Mouse (Mus musculus): Measurements from ENCODE around the gene Ezh1.

Ezh1 gene

DNA sequence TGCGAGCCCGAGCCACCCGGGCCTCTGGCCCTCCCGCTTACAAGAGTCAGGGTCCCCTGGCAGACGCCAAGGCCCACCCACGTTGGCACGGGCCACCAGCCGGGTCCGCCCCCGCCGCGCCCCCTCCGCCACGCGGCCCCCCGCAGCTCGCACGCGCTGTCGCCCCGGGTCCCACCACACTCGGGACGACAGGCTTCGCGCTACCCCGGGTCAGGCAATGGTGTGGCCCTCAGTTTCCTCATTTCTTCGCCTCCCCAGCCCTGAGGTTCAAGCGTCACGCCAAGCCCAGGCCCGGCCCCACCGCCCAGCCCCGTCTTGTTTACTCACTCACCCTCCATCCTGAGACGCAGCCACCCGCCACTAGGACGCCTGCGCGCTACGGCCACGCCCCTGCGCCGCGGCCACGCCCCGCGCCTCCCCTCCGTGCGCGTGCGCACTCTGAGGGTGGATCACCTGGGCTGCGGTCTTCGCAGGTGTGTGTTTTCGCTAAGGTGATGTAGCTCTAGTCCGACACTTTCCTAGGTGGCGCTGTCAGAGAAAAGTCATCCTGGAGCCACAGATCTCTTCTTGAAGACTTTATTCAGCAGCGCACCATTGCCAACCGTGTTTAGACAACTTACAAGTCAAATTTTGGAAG, at the start of gene Ezh1:
Gene Ezh1 (minus strand): TSS at position 399 of the 637 bp plus-strand sequence.
- DNase-seq = peak; percentile 97

DNA sequence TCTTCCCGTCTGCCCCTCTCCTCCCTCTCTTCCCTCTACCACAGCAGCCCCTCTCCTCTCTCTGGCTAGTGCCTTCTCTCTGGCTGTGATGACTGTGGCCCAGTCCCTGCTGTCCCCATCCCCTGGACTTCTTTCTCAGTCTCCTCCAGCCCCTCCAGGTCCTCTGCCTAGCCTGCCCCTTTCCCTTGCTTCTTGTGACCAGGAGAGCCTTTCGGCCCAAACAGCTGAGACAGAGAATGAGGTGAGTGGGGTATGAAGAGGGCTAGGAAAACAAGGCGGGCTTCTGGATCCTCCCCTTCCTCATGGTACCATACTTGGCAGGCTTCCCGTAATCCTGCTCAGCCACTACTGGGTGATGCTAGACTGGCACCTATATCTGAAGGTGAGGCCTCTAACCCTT, 49.0 kb upstream of the Ezh1 start:
- DNase-seq = no peak

DNA sequence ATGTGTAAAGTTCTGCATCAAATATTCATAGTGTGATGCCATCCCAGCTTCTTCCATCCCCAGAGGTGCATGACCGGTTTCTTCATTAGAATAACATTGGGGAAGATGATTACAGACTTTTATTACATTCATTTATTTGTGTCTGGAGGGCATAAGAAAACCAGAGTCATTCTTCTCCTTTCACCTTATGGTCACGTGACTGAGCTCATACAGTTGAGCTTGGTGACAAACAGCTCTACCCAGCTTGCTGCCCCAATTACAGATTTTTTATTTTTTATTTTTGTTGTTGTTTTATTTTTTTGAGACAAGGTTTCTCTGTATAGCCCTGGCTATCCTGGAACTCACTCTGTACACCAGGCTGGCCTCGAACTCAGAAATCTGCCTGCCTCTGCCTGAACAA, 46.2 kb upstream of the Ezh1 start:
- no peak for DNase-seq

DNA sequence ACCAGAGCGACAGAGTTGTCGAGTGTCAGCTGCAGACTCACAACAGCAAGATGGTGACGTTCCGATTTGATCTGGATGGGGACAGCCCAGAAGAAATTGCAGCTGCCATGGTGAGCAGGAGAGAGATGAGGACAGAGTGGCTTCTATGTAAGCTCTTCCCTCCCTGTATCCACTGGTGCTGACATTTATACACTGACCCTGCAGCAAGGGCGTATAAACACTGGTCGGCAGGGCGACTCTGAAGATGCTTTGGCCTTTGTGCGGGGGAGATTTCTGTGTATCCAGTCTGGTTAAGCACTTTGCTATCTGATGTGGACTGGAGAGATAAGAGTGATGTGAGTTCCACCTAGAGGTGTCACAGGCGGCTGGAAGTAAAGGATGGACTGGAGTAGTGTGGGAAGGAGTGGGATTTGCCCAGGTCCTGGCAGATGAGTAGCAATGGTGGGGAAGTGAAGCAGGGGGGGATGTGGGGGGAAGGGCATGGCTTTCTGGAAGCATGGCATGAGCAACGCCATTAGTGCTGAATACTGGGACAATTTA, 43.4 kb upstream of the Ezh1 start:
- peak; percentile 39 to 64 for DNase-seq

DNA sequence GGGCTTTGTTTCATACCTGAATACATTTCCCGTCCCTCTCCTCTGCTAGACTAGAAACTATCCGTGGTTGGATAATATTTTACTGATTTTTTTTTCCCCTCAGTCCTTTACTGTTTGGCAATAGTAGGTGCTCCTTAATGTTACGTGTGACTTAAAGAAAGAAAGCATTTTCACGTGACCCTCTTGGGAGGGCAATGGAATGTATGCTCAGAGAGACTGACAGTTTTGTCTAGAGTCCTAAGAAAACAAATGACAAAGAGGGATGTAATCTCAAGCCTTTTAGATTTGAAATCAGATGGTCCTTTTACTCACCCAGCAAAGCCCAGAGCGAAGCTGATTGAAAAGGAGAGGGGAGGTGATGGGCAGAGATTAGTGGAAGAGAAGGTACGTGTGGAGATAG, 39.6 kb upstream of the Ezh1 start:
- DNase-seq = no peak

DNA sequence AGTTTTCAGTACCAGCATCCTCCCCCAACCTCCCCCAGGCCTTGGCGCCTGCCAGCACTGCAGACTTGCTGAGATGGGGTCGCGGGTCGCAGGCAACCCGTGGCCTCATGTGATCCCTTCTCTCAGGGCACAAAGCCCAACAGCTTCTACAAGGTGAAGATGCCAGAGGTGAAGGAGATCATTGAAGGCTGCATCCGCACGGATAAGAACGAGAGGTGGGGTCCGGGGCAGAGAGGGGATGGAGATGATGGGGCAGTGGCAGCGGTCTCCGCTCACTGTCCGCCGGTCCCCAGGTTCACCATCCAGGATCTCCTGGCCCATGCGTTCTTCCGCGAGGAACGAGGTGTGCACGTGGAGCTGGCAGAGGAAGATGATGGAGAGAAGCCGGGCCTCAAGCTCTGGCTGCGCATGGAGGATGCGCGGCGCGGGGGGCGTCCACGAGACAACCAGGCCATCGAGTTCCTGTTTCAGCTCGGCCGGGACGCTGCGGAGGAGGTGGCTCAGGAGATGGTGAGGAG, 38.8 kb upstream of the Ezh1 start:
- no peak for DNase-seq

DNA sequence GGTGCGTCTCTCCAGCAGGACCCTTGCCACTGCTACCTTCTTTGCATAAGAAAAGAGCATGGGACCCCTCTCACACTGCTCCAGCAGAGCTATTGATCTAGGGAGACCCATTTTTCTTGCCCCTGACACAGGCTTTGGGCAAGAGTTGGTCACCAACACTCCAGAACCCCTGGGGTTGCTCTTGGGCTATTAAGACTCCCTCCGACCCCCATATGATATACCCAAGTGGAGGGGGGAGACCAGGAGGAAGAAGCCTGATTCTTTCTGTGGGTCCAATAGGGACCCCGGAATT, 37.7 kb upstream of the Ezh1 start:
- DNase-seq = no peak

DNA sequence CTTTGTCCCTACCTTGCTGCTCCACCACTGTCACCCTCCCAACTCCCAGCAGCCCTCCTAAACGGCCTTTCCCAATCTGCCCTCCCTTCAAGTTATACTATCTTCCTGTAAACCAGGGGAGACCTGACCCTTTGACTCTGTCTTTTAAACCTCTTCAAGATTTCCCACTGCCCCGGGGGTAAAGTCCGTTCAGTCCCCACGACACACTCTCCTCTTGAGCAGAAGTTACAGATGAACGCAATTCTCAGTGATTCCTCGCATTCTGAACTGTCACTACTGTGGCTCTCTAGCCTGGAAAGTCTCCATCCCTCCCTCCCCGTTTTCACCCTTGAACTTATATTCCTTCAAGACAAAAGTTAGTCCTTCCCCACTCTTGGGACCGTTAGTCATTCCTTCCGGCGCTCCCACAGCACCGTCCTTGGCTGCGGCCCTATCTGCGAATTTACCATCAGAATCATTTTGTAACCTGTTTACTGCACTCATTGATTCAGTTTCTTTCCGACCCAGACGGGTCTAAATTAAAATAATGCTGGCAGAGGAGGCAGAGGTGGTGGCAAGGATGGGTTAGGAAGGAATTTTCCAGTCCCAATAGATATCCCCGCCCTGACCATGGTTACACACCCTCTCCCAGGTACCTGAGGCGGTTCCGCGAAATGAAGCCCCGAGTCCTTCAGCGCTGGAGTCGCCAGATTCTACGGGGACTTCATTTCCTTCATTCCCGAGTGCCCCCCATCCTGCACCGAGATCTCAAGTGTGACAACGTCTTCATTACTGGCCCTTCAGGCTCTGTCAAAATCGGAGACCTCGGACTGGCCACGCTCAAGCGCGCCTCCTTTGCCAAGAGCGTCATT, 37.1 kb upstream of the Ezh1 start:
- DNase-seq = no peak

DNA sequence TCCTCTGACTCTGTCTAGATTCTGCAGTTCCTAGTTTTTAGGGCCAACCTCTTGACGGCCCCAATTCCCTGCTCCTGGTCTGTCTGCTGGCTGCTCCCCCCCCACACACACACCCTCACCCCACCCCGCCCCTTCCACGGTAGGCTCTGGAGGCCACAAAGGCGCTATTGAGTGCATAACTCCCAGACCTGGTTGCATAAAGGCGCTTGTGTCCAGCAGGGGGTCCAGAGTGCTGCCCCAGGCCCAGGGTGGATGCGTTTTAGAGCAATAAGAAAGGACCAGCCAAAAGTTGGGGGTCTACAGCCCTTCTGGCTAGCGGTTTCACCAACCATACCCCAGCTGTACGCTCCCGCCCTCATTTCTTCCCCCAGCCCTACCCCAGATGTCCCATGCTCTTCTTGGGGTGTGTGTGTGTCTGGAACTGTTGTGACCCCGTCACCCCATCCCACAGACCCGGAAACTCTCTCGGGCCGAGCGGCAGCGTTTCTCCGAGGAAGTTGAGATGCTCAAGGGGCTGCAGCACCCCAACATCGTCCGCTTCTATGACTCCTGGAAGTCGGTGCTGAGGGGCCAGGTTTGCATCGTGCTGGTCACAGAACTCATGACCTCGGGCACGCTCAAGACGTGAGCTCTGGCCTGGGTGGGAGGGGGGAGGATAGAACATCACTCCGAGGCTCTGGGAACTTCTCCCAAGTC, 36.2 kb upstream of the Ezh1 start:
- DNase-seq = no peak

DNA sequence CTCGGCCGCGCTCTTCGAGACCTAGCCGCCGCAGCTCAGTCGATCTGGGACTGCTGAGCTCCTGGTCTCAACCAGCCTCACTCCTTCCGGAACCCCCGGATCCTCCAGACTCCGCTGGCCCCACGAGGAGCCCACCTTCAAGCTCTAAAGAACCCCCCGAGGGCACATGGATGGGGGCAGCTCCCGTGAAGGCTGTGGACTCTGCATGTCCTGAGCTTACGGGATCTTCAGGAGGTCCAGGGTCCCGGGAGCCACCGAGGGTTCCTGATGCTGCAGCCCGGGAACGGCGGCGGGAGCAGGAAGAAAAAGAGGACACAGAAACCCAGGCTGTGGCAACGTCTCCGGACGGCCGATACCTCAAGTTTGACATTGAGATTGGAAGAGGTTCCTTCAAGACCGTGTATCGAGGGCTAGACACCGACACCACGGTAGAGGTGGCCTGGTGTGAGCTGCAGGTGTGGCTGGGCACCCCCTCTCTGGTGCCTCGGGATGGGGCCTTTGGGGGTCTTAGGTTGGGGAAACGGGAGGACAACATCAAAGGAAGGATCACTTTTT, 34.6 kb upstream of the Ezh1 start:
- no peak for DNase-seq

DNA sequence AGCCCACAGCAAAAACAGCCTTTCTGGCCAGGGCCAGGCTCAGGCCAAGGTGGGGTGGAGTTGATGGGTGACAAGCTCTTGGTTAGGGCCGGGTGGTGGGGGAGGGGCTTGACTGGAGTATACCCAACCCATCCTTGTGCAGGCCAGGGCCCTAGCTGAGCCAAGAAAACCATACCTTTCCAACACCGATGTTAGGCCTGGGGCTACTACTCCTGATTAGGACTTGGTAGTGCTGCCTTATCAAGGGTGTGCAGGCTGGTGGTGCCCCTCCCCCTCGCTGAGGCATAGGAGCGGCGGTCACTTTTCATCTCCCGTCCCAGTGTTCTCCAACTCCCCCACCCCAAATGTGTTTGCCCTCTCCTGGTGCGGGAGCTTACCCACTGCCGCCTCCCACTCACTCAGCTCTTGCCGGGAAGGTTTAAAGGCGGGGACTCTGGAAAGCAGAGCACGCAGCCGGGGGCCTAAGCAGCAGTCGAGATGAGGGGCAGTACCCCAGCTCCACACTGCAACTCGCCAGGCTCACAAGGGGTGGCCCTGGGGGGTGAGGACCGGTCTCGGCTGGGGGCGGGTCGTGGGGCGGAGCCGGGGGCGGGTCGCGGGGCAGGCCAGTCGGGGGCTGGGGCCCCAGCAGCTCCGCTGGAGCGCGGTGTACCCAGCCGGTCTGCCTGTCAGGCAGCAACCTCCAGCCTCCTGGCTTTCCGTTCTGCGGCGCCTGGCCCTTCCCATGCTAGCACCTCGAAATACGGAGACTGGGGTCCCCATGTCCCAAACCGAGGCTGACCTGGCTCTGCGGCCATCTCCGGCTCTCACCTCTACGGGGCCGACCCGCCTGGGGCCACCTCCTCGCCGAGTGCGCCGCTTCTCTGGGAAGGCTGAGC, 33.9 kb upstream of the Ezh1 start, which contains the start of gene Wnk4:
Gene Wnk4 (plus strand): TSS at position 620 of the 878 bp plus-strand sequence.
- DNase-seq = peak; percentile 55 to 64

DNA sequence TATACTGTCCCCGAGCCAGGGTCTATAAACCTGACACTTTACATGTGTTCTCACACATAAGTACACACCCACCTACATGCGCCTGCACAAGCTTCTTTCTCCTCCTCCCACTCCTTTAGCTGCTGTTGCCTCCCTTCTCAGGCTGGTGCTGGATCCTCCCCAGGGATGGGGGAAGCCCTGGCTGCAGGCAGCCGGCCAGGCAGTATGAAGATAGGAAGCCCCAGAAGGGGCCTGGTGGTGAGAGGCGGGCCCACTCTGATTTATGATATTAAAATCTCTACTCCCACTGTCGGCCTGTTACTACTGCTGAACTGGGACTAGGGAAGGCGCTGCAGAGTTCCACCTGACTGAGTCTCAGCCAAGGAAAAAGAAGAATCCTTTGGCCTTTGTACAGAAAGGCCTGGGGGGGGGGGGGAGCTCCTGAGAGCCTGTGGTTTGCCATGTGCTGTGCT, 33.0 kb upstream of the Ezh1 start:
- no peak for DNase-seq

DNA sequence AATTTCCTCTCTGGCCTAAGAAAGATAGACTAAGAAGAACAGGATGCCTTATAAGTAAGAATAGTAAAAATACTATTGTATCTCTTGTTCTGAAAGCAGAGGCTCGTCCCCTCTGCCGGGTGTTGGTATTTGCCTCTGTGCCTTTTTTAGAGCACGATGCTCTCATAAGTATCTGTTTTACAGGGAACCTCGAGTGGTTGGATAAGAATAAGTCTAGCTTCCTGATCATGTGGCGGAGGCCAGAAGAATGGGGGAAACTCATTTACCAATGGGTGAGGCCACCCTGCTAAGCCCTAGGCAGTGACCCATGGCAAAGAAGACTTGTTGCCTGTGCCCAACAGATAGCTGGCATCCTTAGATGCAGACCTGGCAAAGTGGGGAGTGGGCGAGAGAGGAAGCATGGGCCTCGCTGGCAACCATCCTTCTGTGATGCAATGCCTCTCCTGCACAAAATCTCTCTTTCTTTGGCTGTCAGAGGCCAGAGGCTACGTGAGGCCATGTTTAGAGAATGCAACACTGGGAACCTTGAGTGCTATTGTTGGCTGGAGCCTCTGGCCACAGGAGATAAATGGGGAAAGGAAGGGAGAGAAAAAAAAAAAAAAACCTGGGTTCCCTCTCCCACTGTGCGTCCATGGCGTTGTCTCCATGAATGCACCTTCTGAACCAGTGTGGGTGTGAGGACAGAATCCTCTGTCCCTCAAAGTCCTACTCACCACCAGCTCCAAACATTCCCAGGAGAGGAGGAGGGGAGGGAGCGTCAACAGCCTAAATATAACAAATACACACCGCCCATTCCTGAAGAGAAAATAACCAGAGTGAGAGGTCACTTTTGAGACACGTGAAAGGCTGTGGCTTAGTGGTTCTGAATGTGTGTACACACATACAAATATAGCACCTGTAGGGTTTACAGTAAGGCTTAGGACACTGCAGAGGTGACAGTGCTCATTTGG, 29.8 kb upstream of the Ezh1 start:
- no peak for DNase-seq

DNA sequence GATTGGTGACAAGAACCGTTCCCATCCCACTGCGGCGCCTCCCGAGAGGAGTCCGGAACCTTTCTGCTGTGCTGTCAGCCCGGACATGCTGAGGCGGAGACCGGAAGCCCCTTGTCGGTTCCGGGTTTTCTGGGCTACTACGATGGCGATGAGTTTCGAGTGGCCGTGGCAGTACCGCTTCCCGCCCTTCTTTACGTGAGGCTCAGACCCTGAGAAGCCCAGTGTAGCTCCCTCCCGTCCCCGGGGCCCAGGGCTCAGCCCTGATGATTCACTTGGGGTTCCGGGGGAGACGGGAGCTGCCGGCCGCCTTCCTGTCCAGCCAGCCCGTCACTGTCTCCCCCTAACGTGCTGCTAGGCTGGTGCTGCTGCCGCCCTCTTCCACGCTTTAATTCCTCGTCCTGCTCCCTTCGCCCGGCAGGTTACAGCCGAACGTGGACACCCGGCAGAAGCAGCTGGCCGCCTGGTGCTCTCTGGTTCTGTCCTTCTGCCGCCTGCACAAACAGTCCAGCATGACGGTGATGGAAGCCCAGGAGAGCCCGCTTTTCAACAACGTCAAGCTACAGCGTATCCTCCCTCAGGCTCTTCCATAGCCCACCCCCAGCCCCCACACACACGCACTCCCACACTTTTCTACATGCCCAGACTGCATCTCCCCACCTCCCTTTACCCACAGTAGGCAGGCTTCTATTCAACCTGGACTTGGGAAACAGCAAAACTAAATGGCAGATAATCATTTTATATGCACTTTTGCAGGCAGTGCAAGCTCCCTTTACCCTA, 27.5 kb upstream of the Ezh1 start, which contains the start of gene Vps25:
Gene Vps25 (plus strand): TSS at position 95 of the 777 bp plus-strand sequence.
- peak; percentile 86 to 90 for DNase-seq

DNA sequence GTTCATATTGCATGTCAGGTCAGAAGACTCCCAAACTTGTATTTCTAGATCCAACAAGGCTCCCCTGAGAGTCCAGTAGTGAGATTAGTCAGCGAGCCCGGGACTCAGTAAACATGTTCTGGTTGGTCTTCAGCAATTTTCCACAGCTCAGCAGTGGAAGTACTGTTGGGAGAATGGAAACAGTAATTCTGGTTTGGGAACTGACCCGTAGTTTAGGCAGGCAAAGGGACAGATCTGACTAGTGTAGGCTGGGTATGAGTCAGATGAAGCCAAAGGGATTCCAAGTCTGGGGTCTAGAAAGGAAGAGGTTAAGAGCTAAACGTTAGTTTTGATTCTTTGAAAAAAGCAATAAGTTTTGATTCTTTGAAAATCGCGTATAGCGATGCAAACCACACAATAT, 26.7 kb upstream of the Ezh1 start:
- DNase-seq = no peak

DNA sequence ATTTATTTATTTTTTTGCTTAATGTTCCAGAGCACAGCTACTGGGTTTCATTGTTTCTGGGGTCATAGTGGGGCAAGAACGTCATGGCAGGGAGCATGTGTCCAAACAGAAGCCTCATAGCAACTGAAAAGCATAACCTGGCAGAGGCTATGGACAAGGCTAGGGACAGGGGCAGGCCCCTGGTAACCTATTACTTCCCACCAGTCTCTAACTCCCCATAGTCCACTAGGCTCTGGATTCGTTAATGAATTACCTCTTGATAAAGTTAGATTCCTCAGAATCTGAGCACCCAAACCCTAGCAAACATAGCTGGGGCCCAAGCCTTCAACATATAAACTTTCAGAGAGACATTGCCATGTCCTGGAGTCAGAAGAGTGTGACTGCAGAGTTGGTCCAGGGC, 24.8 kb upstream of the Ezh1 start:
- no peak for DNase-seq

DNA sequence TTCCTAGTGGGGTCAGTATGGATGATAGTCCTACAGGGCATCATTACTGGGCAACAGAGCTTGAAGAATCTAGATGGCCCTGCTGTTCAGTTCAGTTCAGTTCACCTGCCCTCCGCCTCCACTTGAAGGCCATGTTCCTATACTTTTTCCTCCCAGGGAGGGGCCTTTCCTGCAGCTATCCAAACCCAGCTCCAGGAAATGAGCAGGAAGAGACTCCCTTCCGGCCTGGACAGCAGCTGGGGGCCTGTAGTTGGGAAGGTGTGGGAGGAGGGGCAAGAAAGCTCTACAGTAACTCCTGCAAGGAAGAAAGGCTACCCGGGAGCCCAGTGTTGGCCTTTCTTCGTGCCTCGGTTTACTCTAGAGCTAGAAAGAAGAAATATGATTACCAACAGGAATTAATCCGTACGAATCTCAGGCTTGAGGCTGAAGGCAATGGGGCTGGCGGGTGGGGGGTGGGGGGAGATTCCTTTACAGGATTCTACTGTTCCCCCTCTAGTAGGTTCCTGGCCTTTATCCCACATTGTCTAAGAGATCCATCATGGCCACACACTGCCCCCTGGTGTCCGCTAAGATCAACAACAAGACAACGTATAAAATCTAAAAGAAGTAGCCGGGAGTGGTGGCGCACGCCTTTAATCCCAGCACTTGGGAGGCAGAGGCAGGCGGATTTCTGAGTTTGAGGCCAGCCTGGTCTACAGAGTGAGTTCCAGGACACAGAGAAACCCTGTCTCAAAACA, 22.2 kb upstream of the Ezh1 start:
- peak; percentile 55 to 73 for DNase-seq

DNA sequence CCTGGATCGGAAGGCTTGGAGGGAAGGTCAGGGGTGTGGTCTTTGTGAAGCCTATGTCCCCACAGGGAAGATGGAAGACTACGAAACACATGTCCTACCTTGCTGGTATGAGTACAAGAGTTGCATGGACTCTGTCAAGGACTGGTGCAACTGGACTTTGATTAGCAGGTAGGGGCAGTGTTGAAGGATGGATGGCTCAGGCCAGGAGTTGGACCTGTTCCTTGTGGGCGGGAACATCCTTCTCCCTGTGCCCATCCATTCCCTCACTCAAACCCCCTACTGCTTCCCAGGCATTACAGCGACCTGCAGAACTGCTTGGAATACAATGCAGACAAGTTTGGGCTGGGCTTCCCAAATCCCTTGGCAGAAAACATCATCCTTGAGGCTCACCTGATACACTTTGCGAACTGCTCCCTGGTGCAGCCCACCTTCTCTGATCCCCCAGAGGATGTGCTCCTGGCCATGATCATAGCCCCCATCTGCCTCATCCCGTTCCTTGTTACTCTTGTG, 21.3 kb upstream of the Ezh1 start:
- DNase-seq = no peak

DNA sequence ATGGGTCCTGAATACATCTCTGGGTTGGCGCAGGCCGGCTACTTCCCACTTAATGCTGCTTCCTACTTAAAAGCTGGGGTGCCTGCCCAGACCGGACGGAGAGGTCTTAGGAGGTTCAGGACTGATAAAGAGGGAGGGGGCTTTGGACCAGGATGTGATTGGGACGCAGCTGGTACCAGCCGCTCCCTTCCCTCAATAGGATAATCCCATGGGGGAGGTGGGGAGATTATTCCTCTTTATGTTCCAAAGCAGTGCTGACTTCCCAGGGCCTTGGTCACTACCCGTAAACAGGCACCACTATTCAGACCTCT, 20.4 kb upstream of the Ezh1 start:
- no peak for DNase-seq
